Mouse (Mus musculus): ENCODE measurements around the gene Dnajc2. TPM values are rescaled to one million over a fixed set of nuclear protein-coding genes. Genes with fewer than 3 reads are reported as not detected.

The Dnajc2 gene
- polyA plus RNA-seq (2014; fragmentation: Nextera tagmentation; extraction: Ambion mirVana), result 96.1 and 101 TPM in 2 replicates

DNA sequence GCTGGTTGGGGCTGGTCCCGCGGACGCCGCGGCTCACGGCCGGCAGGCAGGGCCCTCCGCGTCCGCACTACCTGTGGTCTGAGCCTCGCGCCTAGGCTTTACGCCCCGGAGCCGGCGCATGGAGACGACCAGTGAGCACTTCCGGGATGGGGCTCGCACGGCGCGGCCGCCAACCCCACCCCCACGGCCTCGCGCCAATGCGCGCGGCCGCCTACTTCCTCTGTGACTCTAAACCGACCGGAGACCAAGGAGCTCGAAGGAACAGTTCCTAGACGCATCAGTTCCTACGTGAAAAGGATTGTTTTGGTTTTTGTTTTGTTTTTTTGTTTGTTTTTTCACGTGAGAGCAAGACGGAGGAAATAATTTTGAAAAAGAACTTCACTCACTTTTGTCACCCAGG lies at the start of gene Dnajc2, which contains the start of gene Psmc2:
Dnajc2 (minus strand) TSS at position 199 of the 400 bp plus-strand sequence.
Psmc2 (plus strand) TSS at position 231 of the 400 bp plus-strand sequence.
- under 1% methylated on average over 37 of the region's 37 CpGs for WGBS
- Histone ChIP-seq H3K4me1 (replicated peaks; ENCODE audit: control insufficient read depth, insufficient read depth, low read length) (no peaks in the 10 kb centered on the region), H3K9me3 (ENCODE audit: control insufficient read depth, low read length) (no peaks in the 10 kb centered on the region), H3K9ac (ENCODE audit: low read depth, low read length) (peak within 1 kb of the TSS; percentile 89), H3K4me2 (replicated peaks; ENCODE audit: low read depth, low read length) (peak within 1 kb of the TSS; percentile 92), H3K27ac (ENCODE audit: low read depth, low read length) (peak within 1 kb of the TSS; percentile 79), H3K4me3 (ENCODE audit: low read depth, low read length) (peak within 1 kb of the TSS; percentile 94), H3K36me3 (ENCODE audit: control insufficient read depth, insufficient read depth, low read length) (0 out of 2 replicates have a peak, but pooled peaks cover 2% of the 10 kb centered on the region), H3K27me3 (ENCODE audit: control insufficient read depth, insufficient read depth, low read length) (no peaks in the 10 kb centered on the region)
- DNase-seq (ENCODE audit: low spot score), result peak; percentile 94
- peak; percentile 96 for ATAC-seq (ENCODE audit: low FRiP score)

DNA sequence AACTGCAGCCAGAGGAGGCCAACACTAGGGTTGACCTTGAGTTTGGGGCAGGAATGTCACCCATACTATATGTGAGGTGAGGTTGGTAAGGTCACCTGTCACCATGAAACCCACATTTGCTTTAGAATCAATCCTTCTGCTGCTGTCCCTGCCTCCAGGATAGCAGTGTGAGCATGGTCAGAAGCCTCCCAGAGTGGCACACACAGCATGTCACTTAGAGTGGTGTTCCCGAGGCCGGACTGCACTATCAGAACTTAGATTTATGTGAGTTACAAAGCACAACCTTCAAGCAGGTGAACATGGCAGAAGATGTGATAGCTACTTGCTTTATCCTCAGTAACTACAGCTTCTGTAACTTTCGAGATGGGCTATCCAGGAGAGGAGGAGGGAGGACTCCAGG lies 46.7 kb upstream of the Dnajc2 start:
- Histone ChIP-seq H3K4me1 (replicated peaks; ENCODE audit: control insufficient read depth, insufficient read depth, low read length) (no peaks in the 10 kb centered on the region), H3K4me3 (ENCODE audit: low read depth, low read length) (no peak overlapping the region), H3K4me2 (replicated peaks; ENCODE audit: low read depth, low read length) (no peak overlapping the region), H3K36me3 (ENCODE audit: control insufficient read depth, insufficient read depth, low read length) (no peaks in the 10 kb centered on the region), H3K27me3 (ENCODE audit: control insufficient read depth, insufficient read depth, low read length) (no peaks in the 10 kb centered on the region), H3K27ac (ENCODE audit: low read depth, low read length) (no peak overlapping the region), H3K9ac (ENCODE audit: low read depth, low read length) (no peak overlapping the region), H3K9me3 (ENCODE audit: control insufficient read depth, low read length) (no peaks in the 10 kb centered on the region)
- no peak for DNase-seq (ENCODE audit: low spot score)
- 81% methylated on average over 3 of the region's 3 CpGs for WGBS
- ATAC-seq (ENCODE audit: low FRiP score), result no peak

DNA sequence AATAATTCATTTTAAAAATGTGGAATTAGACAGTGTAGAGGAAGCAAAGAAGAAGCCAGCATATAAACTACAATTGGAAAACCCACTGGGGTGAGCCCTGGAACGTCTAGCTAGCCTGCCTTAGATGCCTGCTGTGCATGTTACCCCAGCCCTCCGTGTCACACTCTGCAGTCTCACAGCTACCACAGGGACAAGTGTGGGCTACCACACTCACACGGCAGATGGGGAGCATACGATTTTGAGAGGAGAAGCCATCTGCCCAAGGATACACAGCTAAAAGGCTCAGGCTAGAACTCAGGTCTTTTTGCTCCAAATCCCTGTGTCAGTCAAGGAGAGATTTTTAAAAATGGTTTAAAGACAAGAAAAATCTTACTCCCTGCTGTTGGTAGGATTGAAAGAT lies 43.8 kb upstream of the Dnajc2 start:
- Histone ChIP-seq H3K9ac (ENCODE audit: low read depth, low read length) (no peak overlapping the region), H3K4me1 (replicated peaks; ENCODE audit: control insufficient read depth, insufficient read depth, low read length) (no peaks in the 10 kb centered on the region), H3K9me3 (ENCODE audit: control insufficient read depth, low read length) (no peaks in the 10 kb centered on the region), H3K27me3 (ENCODE audit: control insufficient read depth, insufficient read depth, low read length) (no peaks in the 10 kb centered on the region), H3K4me2 (replicated peaks; ENCODE audit: low read depth, low read length) (no peak overlapping the region), H3K4me3 (ENCODE audit: low read depth, low read length) (no peak overlapping the region), H3K27ac (ENCODE audit: low read depth, low read length) (no peak overlapping the region), H3K36me3 (ENCODE audit: control insufficient read depth, insufficient read depth, low read length) (no peaks in the 10 kb centered on the region)
- DNase-seq (ENCODE audit: low spot score) (no peak), ATAC-seq (ENCODE audit: low FRiP score) (no peak)
- WGBS, result 61% methylated on average over 4 of the region's 4 CpGs

DNA sequence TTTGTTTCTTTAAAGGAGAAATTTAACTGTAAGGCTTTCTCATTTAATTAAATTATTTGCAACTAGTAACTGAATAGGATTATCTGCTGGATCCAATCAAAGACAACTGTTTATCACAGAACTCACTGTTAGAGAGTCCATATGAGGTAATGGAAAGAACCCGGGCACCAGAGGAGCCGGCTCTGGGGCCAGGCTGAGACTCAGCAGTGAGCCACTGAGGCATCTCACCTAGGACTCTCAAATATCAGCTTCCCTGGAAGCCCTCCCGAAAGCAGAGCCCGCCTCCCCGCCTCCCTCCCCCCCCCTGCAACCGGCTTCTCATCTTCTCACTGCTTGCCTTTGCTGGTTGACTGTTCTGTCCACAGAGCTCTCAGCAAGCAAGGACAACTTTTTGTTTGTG lies 42.6 kb upstream of the Dnajc2 start:
- Histone ChIP-seq H3K4me3 (ENCODE audit: low read depth, low read length) (no peak overlapping the region), H3K4me2 (replicated peaks; ENCODE audit: low read depth, low read length) (no peak overlapping the region)

GRCm38 (mm10) chr5:21826370-21826769 lies 41.3 kb upstream of the Dnajc2 start:
- ATAC-seq (ENCODE audit: low FRiP score) (no peak), DNase-seq (ENCODE audit: low spot score) (no peak)
- H3K4me2 ChIP-seq (replicated peaks; ENCODE audit: low read depth, low read length), result no peak overlapping the region
- H3K9me3 ChIP-seq (ENCODE audit: control insufficient read depth, low read length), result no peaks in the 10 kb centered on the region
- no peaks in the 10 kb centered on the region for H3K27me3 ChIP-seq (ENCODE audit: control insufficient read depth, insufficient read depth, low read length)
- 24% methylated on average over 7 of the region's 7 CpGs for WGBS
- H3K27ac ChIP-seq (ENCODE audit: low read depth, low read length), result no peak overlapping the region
- no peak overlapping the region for H3K4me3 ChIP-seq (ENCODE audit: low read depth, low read length)
- H3K36me3 ChIP-seq (ENCODE audit: control insufficient read depth, insufficient read depth, low read length), result no peaks in the 10 kb centered on the region
- no peaks in the 10 kb centered on the region for H3K4me1 ChIP-seq (replicated peaks; ENCODE audit: control insufficient read depth, insufficient read depth, low read length)
- no peak overlapping the region for H3K9ac ChIP-seq (ENCODE audit: low read depth, low read length)

More for the DNA sequence above, 42.6 kb upstream of the Dnajc2 start:
- Histone ChIP-seq H3K27me3 (ENCODE audit: control insufficient read depth, insufficient read depth, low read length) (no peaks in the 10 kb centered on the region), H3K4me1 (replicated peaks; ENCODE audit: control insufficient read depth, insufficient read depth, low read length) (no peaks in the 10 kb centered on the region), H3K9ac (ENCODE audit: low read depth, low read length) (no peak overlapping the region), H3K9me3 (ENCODE audit: control insufficient read depth, low read length) (no peaks in the 10 kb centered on the region), H3K27ac (ENCODE audit: low read depth, low read length) (no peak overlapping the region), H3K36me3 (ENCODE audit: control insufficient read depth, insufficient read depth, low read length) (no peaks in the 10 kb centered on the region)
- no peak for ATAC-seq (ENCODE audit: low FRiP score)
- DNase-seq (ENCODE audit: low spot score), result no peak
- WGBS, result 24% methylated on average over 6 of the region's 6 CpGs

DNA sequence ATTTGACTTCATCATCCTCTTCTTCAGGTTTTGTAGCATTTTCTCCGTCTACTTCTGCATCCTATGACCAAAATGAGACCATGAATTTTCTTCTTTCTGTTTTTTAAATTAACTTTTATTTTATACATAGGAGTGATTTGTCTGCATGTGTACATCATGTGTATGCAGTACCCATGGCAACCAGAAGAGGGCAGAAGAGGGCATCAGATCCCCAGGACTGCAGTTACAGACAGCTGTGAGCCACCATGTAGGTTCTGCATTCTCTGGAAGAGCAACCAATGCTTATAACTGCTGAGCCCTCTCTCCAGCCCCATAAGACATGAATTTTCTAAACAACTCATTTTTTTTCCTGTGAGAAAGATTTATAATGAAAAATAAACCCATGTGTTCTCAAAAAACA lies 28.9 kb upstream of the Dnajc2 start:
- DNase-seq (ENCODE audit: low spot score), result peak; percentile 37
- WGBS, result 36% methylated on average over 1 of the region's 1 CpGs
- H3K9me3 ChIP-seq (ENCODE audit: control insufficient read depth, low read length), result no peaks in the 10 kb centered on the region
- ATAC-seq (ENCODE audit: low FRiP score), result no peak
- no peak overlapping the region for H3K9ac ChIP-seq (ENCODE audit: low read depth, low read length)
- no peak overlapping the region for H3K27ac ChIP-seq (ENCODE audit: low read depth, low read length)
- no peak overlapping the region for H3K4me2 ChIP-seq (replicated peaks; ENCODE audit: low read depth, low read length)
- no peaks in the 10 kb centered on the region for H3K36me3 ChIP-seq (ENCODE audit: control insufficient read depth, insufficient read depth, low read length)
- H3K4me3 ChIP-seq (ENCODE audit: low read depth, low read length), result no peak overlapping the region
- H3K4me1 ChIP-seq (replicated peaks; ENCODE audit: control insufficient read depth, insufficient read depth, low read length), result no peaks in the 10 kb centered on the region
- H3K27me3 ChIP-seq (ENCODE audit: control insufficient read depth, insufficient read depth, low read length), result no peaks in the 10 kb centered on the region

GRCm38 (mm10) chr5:21810924-21811323 lies 25.9 kb upstream of the Dnajc2 start:
- Histone ChIP-seq H3K4me3 (ENCODE audit: low read depth, low read length) (no peak overlapping the region), H3K27ac (ENCODE audit: low read depth, low read length) (no peak overlapping the region), H3K4me2 (replicated peaks; ENCODE audit: low read depth, low read length) (no peak overlapping the region), H3K9ac (ENCODE audit: low read depth, low read length) (no peak overlapping the region), H3K4me1 (replicated peaks; ENCODE audit: control insufficient read depth, insufficient read depth, low read length) (no peaks in the 10 kb centered on the region), H3K9me3 (ENCODE audit: control insufficient read depth, low read length) (no peaks in the 10 kb centered on the region), H3K36me3 (ENCODE audit: control insufficient read depth, insufficient read depth, low read length) (no peaks in the 10 kb centered on the region), H3K27me3 (ENCODE audit: control insufficient read depth, insufficient read depth, low read length) (no peaks in the 10 kb centered on the region)
- DNase-seq (ENCODE audit: low spot score) (no peak), ATAC-seq (ENCODE audit: low FRiP score) (no peak)
- WGBS, result 83% methylated on average over 10 of the region's 10 CpGs

DNA sequence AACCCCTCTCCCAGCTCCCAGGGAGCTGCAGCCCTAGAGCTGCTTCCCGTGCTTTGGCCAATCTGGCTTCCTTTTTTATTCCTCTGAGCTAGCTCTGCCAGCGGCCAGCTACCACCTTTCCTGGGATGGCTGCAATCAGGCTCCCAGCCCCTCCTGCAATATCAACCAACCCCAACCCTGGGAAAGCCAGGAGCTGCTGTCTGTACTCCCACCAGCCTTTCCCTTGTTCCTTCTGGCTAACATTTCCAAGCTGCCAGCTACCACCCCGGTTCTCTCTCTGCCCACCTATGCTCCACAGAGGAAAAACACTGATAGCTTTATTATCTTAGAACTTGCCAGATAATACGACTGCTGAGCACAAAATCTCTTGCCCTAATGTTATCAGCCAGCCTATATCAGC lies 19.8 kb upstream of the Dnajc2 start:
- no peak overlapping the region for H3K9ac ChIP-seq (ENCODE audit: low read depth, low read length)
- 85% methylated on average over 4 of the region's 4 CpGs for WGBS
- H3K36me3 ChIP-seq (ENCODE audit: control insufficient read depth, insufficient read depth, low read length), result no peaks in the 10 kb centered on the region

GRCm38 (mm10) chr5:21803691-21804188 lies 18.7 kb upstream of the Dnajc2 start:
- Histone ChIP-seq H3K4me3 (ENCODE audit: low read depth, low read length) (no peak overlapping the region), H3K9me3 (ENCODE audit: control insufficient read depth, low read length) (no peaks in the 10 kb centered on the region), H3K27me3 (ENCODE audit: control insufficient read depth, insufficient read depth, low read length) (no peaks in the 10 kb centered on the region), H3K4me1 (replicated peaks; ENCODE audit: control insufficient read depth, insufficient read depth, low read length) (no peaks in the 10 kb centered on the region), H3K27ac (ENCODE audit: low read depth, low read length) (no peak overlapping the region), H3K36me3 (ENCODE audit: control insufficient read depth, insufficient read depth, low read length) (peaks cover 2% of the 10 kb centered on the region; the same call in 1 of the 2 replicates), H3K4me2 (replicated peaks; ENCODE audit: low read depth, low read length) (no peak overlapping the region), H3K9ac (ENCODE audit: low read depth, low read length) (no peak overlapping the region)
- no peak for DNase-seq (ENCODE audit: low spot score)
- ATAC-seq (ENCODE audit: low FRiP score), result no peak
- 90% methylated on average over 12 of the region's 12 CpGs for WGBS

More for the DNA sequence above, 19.8 kb upstream of the Dnajc2 start:
- no peak overlapping the region for H3K4me3 ChIP-seq (ENCODE audit: low read depth, low read length)
- H3K4me1 ChIP-seq (replicated peaks; ENCODE audit: control insufficient read depth, insufficient read depth, low read length), result no peaks in the 10 kb centered on the region
- H3K9me3 ChIP-seq (ENCODE audit: control insufficient read depth, low read length), result no peaks in the 10 kb centered on the region
- H3K4me2 ChIP-seq (replicated peaks; ENCODE audit: low read depth, low read length), result no peak overlapping the region
- H3K27me3 ChIP-seq (ENCODE audit: control insufficient read depth, insufficient read depth, low read length), result no peaks in the 10 kb centered on the region
- DNase-seq (ENCODE audit: low spot score) (no peak), ATAC-seq (ENCODE audit: low FRiP score) (no peak)
- no peak overlapping the region for H3K27ac ChIP-seq (ENCODE audit: low read depth, low read length)

Data from hindbrain, embryonic 11.5 days (tissue).